Mouse (Mus musculus): ENCODE data around the gene Ajap1. TPM values are rescaled to one million over a fixed set of nuclear protein-coding genes. Genes with fewer than 3 reads are reported as not detected.

Ajap1 gene
- total and polyA plus RNA-seq, 3 experiments, result not detected

- H3K4me3 ChIP-seq (ENCODE audit: control insufficient read depth in 1 of 2, insufficient read depth in 1 of 2, low read depth in 2 of 2, low read length in 2 of 2), result no peak overlapping the region
- H3K79me2 ChIP-seq (ENCODE audit: control insufficient read depth, insufficient read depth, low read length, poor library complexity), result no peaks in the 10 kb centered on the region
- H3K27me3 ChIP-seq (ENCODE audit: control insufficient read depth in 1 of 2, insufficient read depth in 2 of 2, low read length in 2 of 2), result no peaks in the 10 kb centered on the region
- no peak overlapping the region for H3K9ac ChIP-seq (ENCODE audit: control insufficient read depth, low read depth, low read length, poor library complexity, severe bottlenecking)
- no peak overlapping the region for H3K27ac ChIP-seq (ENCODE audit: control insufficient read depth, low read depth, low read length)
- H3K36me3 ChIP-seq (ENCODE audit: control insufficient read depth in 1 of 2, insufficient read depth in 2 of 2, low read length in 2 of 2), result no peaks in the 10 kb centered on the region
- no peaks in the 10 kb centered on the region for H3K4me1 ChIP-seq (ENCODE audit: control insufficient read depth in 1 of 2, insufficient read depth in 2 of 2, low read length in 2 of 2)
- no peaks in the 10 kb centered on the region for H3K9me3 ChIP-seq (replicated peaks; ENCODE audit: insufficient read depth, low read length)
- no peak for DNase-seq (ENCODE audit: low read depth, low spot score)
- TF ChIP-seq USF2 (IDR thresholded peaks at IDR 0.05; ENCODE audit: borderline replicate concordance in 1 of 2, insufficient read depth in 1 of 2, low read depth in 1 of 2, low read length in 2 of 2) (no peak), POLR2A (IDR thresholded peaks at IDR 0.05; ENCODE audit: control insufficient read depth in 1 of 2, insufficient read depth in 1 of 2, low read depth in 1 of 2, low read length in 2 of 2, poor library complexity in 1 of 2) (no peak), CHD1 (IDR thresholded peaks at IDR 0.05; ENCODE audit: low read depth, low read length) (no peak), NELFE (IDR thresholded peaks at IDR 0.05; ENCODE audit: low read depth, low read length) (no peak), JUND (IDR thresholded peaks at IDR 0.05; ENCODE audit: low read depth, low read length) (no peak), MAFK (IDR thresholded peaks at IDR 0.05; ENCODE audit: borderline replicate concordance, low read depth, low read length) (no peak), BHLHE40 (IDR thresholded peaks at IDR 0.05; ENCODE audit: borderline replicate concordance, low read depth, low read length) (no peak), MEF2A (IDR thresholded peaks at IDR 0.05; ENCODE audit: extremely low read depth, insufficient replicate concordance, low read depth, low read length, poor library complexity, severe bottlenecking) (no peak), CHD2 (IDR thresholded peaks at IDR 0.05; ENCODE audit: low read length) (no peak), CTCF (IDR thresholded peaks at IDR 0.05 in 2 of 3, conservative IDR thresholded peaks at IDR 0.05 in 1 of 3; ENCODE audit: control insufficient read depth in 1 of 3, insufficient read depth in 1 of 3, low read depth in 2 of 3, low read length in 3 of 3, poor library complexity in 1 of 3, severe bottlenecking in 1 of 3) (no peak), ZKSCAN1 (IDR thresholded peaks at IDR 0.05; ENCODE audit: low read depth, low read length) (no peak), SMC3 (IDR thresholded peaks at IDR 0.05; ENCODE audit: low read depth, low read length) (no peak), ZMIZ1 (IDR thresholded peaks at IDR 0.05; ENCODE audit: low read depth, low read length) (no peak)
Observed at GRCm38 (mm10) chr4:153519888-153520287, 37.3 kb upstream of the Ajap1 start.

GRCm38 (mm10) chr4:153519289-153519688, 36.7 kb upstream of the Ajap1 start:
- no peaks in the 10 kb centered on the region for H3K9me3 ChIP-seq (replicated peaks; ENCODE audit: insufficient read depth, low read length)
- no peak for TF ChIP-seq USF2 (IDR thresholded peaks at IDR 0.05; ENCODE audit: borderline replicate concordance in 1 of 2, insufficient read depth in 1 of 2, low read depth in 1 of 2, low read length in 2 of 2)
- H3K4me1 ChIP-seq (ENCODE audit: control insufficient read depth in 1 of 2, insufficient read depth in 2 of 2, low read length in 2 of 2), result no peaks in the 10 kb centered on the region
- no peak overlapping the region for H3K4me3 ChIP-seq (ENCODE audit: control insufficient read depth in 1 of 2, insufficient read depth in 1 of 2, low read depth in 2 of 2, low read length in 2 of 2)
- DNase-seq (ENCODE audit: low read depth, low spot score), result no peak
- H3K79me2 ChIP-seq (ENCODE audit: control insufficient read depth, insufficient read depth, low read length, poor library complexity), result no peaks in the 10 kb centered on the region
- H3K36me3 ChIP-seq (ENCODE audit: control insufficient read depth in 1 of 2, insufficient read depth in 2 of 2, low read length in 2 of 2), result no peaks in the 10 kb centered on the region
- H3K27ac ChIP-seq (ENCODE audit: control insufficient read depth, low read depth, low read length), result no peak overlapping the region
- H3K27me3 ChIP-seq (ENCODE audit: control insufficient read depth in 1 of 2, insufficient read depth in 2 of 2, low read length in 2 of 2), result no peaks in the 10 kb centered on the region
- no peak overlapping the region for H3K9ac ChIP-seq (ENCODE audit: control insufficient read depth, low read depth, low read length, poor library complexity, severe bottlenecking)

- Histone ChIP-seq H3K27me3 (ENCODE audit: control insufficient read depth in 1 of 2, insufficient read depth in 2 of 2, low read length in 2 of 2) (no peaks in the 10 kb centered on the region), H3K9me3 (replicated peaks; ENCODE audit: insufficient read depth, low read length) (no peaks in the 10 kb centered on the region), H3K36me3 (ENCODE audit: control insufficient read depth in 1 of 2, insufficient read depth in 2 of 2, low read length in 2 of 2) (no peaks in the 10 kb centered on the region), H3K4me3 (ENCODE audit: control insufficient read depth in 1 of 2, insufficient read depth in 1 of 2, low read depth in 2 of 2, low read length in 2 of 2) (no peak overlapping the region), H3K79me2 (ENCODE audit: control insufficient read depth, insufficient read depth, low read length, poor library complexity) (no peaks in the 10 kb centered on the region), H3K9ac (ENCODE audit: control insufficient read depth, low read depth, low read length, poor library complexity, severe bottlenecking) (no peak overlapping the region), H3K4me1 (ENCODE audit: control insufficient read depth in 1 of 2, insufficient read depth in 2 of 2, low read length in 2 of 2) (no peaks in the 10 kb centered on the region), H3K27ac (ENCODE audit: control insufficient read depth, low read depth, low read length) (no peak overlapping the region)
- no peak for DNase-seq (ENCODE audit: low read depth, low spot score)
- TF ChIP-seq CHD2 (IDR thresholded peaks at IDR 0.05; ENCODE audit: low read length) (no peak), ELF1 (IDR thresholded peaks at IDR 0.05; ENCODE audit: low read depth, low read length) (no peak), BHLHE40 (IDR thresholded peaks at IDR 0.05; ENCODE audit: borderline replicate concordance, low read depth, low read length) (no peak), E2F4 (IDR thresholded peaks at IDR 0.05; ENCODE audit: borderline replicate concordance, low read depth, low read length) (no peak), CHD1 (IDR thresholded peaks at IDR 0.05; ENCODE audit: low read depth, low read length) (no peak), TBP (IDR thresholded peaks at IDR 0.05; ENCODE audit: low read depth, low read length) (no peak), GATA1 (IDR thresholded peaks at IDR 0.05; ENCODE audit: low read depth, low read length) (no peak), RCOR1 (IDR thresholded peaks at IDR 0.05; ENCODE audit: low read depth, low read length) (no peak), MAX (IDR thresholded peaks at IDR 0.05; ENCODE audit: low read length) (no peak), MXI1 (IDR thresholded peaks at IDR 0.05; ENCODE audit: low read depth, low read length) (no peak), UBTF (IDR thresholded peaks at IDR 0.05; ENCODE audit: borderline replicate concordance, insufficient read depth, low read depth, low read length) (no peak)
Observed at GRCm38 (mm10) chr4:153515786-153516185, 33.2 kb upstream of the Ajap1 start.
